Mouse (Mus musculus) left cerebral cortex, adult 9 months (tissue): Measurements from ENCODE around the gene Ints3.

Experiments
- DNase-seq, 2 experiments: peaks; one replicate each; pipeline ENCODE4 v3.0.0; 2022; ENCODE audit warnings: low spot score in 2 of 2

Ints3 gene

GRCm38 (mm10) chr3:90445417-90446200, 12.2 kb upstream of the Ints3 start:
- DNase-seq: no peak

DNA sequence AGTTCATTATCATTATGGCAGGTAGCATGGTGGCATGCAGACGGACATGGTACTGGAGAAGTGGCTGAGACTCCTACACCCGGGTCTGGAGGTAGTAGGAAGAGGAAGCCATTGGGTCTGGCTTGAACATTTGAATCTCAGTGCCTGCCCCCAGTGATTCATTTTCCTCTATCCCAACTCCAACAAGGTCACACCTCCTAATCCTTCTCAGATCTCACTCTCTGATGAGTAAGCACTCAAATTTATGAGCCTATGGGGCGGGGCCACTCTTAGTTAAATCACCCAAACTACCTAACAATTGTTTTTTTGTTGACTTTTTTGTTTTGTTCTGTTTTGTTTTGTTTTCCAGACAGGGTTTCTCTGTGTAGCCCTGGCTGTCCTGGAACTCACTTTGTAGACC, 10.6 kb upstream of the Ints3 start:
- no peak for DNase-seq

DNA sequence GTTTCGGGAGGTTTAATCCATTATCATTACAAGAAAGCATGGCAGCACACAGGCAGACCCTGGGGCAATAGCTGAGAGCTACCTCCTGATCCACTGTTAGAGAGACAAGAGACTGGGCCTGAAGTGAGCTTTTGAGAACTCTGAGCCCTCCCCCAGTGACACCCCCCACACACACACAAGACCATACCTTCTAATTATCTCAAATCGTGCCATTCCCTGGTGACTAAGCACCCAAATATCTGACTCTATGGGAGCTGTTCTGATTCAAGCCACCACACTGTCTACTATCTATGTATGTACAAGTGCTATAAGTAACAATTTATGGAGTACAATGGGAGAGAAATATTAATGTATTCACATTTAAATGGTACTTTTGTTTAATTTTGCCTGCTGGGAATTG, 7.3 kb upstream of the Ints3 start:
- DNase-seq: no peak

DNA sequence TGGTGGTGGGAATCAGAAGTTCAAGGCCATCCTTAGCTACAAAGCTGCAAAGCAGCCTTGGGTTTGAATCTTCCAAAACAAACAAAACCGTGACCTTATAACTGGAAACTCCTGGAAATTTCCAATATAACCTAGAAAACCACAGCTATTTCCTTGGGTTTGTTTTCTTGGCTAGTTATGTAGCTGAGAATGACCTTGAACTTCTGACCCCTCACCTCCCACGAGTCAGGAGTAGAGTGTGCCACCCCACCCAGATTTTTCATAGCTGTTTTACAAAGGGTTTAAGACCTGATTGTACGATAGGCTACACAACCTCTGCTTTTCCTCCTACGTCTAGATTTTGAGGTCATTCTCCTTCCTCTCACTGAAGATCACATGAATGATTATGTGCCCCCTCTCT, 3.7 kb upstream of the Ints3 start:
- DNase-seq: no peak

- DNase-seq: no peak
Observed at GRCm38 (mm10) chr3:90434073-90434730, 780 bp upstream of the Ints3 start.

DNA sequence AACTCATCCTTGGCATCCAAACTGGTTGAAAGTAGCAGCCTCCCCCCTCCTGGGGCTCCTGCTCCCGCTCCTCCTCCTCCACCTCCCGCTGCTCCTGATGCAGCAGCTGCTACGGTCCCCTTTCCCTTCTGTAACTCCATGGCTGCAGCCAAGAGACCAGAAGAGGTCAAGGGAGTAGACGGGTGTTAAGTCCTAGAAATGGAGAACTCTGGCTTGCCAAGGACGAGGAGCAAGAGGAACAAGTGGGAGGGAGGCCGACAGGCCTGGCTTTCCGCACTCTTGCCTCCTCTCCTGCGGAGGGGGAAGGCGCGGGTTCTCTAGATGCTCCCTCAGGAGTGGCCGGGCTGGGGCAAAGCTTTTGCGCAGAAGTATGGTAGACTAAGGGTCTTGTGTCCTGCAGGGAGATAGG, 607 bp downstream of the Ints3 start:
- peak; percentile 33 to 47 for DNase-seq

DNA sequence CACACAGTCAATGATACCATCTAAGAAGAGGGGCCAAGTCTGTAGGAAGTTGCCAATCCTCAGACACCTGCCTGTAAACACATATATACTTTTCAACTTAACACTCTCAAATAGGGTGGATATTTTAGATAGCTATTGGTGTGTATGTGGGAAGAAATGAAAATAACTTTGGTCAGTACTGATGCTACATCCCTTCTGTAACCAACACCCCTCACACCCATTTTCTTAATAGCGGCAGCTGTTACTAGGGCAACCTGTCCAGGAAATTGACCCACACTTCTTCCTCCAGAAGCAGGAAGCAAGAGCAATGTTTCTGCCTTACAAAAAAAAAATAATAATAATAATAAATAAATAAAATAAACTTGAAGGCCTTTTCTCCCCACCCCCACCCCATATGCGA, 1.1 kb downstream of the Ints3 start:
- DNase-seq: no peak

DNA sequence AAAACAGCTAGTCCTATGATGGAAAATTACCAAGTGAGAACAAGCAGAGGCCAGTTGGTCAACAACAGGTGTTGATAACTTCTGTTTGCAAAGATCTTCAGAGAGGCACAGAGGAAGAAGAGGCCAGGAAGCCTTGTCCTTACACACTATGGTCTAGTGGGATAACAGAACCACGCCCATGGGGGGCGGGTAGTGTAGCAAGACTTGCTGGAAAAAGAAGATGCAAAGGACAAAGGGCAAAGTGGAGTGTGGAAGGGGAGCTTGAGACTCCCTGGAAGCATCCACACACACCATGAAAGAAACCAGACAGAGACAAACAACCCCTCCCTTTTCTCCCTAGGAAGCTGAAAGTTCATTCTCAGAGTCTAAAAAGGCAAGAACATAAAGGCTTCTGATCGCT, 3.8 kb downstream of the Ints3 start:
- DNase-seq: no peak

GRCm38 (mm10) chr3:90428186-90428585, 5.2 kb downstream of the Ints3 start:
- no peak for DNase-seq

- DNase-seq: no peak
Observed at GRCm38 (mm10) chr3:90427574-90427973, 5.8 kb downstream of the Ints3 start.

GRCm38 (mm10) chr3:90425499-90425898, 7.9 kb downstream of the Ints3 start:
- no peak for DNase-seq

DNA sequence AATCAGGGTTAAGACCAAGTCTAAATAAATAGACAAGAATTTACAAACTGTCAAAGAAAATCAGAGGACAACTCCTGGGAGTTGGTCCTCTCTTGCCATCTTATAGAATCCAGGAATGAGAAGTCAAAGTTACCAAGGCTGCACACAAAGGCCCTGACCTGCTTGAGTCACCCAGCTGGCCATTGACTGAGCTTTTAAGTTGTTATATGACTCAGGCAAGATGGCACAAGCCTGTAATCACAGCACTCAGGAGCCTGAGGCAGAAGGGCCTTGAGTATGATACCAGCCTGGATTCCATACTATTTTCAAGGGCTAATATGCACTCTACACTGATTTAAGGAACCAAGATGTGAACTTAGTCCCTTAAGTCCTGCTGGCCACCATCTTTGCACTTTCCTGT, 9.9 kb downstream of the Ints3 start:
- DNase-seq: no peak

GRCm38 (mm10) chr3:90420696-90421095, 12.7 kb downstream of the Ints3 start:
- no peak for DNase-seq

- no peak for DNase-seq
Observed at GRCm38 (mm10) chr3:90413011-90413396, 20.4 kb downstream of the Ints3 start.

DNA sequence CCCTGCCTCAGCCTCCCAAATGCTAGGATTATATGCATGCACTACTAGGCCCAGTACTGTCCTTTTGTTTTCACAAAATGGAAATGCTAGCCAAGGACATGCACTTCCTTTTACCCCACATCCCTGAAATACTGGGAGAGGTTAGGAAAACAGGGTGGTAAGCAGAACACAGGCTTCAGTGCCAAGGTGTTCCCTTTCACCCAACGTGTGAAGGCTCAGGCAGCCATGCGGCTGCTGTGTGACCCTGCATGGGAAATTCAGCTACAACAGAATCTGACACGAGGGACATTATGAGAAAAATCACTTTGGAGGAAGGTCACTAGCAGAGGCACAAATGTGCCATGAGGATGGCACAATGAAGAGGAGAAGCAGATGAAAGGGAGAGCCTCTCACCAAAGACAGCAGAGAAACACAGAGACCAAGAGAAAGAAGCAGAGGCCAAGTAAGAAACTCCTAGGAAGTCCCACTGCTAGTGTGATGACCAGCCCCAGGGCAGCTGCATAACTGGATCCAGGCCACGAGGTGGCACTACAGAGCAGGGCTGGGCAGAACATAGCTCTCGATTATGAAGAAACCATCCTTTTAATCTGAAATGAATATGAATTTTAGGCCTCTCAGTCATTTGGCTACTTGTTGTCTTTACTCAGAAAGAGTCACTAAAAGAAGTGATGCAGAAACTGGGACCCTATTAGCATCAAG, 21.0 kb downstream of the Ints3 start:
- DNase-seq: peak in 1 of 2 experiments; percentile 75

GRCm38 (mm10) chr3:90408721-90409120, 24.7 kb downstream of the Ints3 start:
- DNase-seq: no peak

- DNase-seq: no peak
Observed at GRCm38 (mm10) chr3:90406414-90406813, 27.0 kb downstream of the Ints3 start.

DNA sequence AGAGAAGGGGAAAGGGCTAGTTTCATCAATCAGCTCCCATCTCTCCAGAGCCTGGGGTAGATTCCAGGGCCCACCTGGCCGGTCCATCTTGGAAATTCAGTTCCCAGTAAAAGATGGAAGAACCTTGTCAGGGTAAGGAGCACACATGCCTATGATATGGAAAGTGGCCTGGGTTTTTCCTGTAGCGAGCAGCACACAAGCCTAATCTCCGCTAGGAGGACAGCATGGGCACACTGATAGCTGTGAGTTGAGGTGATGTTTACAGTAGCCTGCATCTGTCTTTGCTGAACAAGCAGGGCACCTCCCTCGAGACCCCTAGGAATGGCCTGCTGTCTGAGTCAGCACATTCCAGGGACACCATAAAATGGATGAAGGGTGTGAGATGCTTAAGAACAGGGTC, 28.8 kb downstream of the Ints3 start:
- no peak for DNase-seq

- no peak for DNase-seq
Observed at GRCm38 (mm10) chr3:90404121-90404520, 29.3 kb downstream of the Ints3 start.

DNA sequence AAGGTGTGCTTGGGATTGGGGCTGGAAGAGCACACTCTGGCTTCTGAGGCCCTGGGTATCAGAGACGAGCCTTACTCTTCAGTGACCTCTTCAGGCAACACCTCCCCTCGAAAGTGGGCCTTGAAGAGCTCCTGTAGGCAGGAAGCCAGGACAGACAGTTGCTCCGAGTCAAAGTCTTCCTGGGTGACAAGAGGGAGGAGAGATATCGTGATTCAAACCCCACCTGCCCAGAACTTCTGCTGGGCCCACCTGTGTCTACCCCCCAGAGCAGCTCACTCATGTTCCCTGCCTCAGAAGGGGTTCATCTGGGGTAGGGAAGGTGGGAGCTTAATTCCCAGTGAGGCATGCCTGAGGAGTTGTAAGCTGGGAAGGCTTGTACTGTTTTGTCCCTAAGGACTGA, 32.4 kb downstream of the Ints3 start:
- DNase-seq: no peak

GRCm38 (mm10) chr3:90395629-90396028, 37.8 kb downstream of the Ints3 start:
- DNase-seq: no peak

- no peak for DNase-seq
Observed at GRCm38 (mm10) chr3:90392661-90393060, 40.8 kb downstream of the Ints3 start.

DNA sequence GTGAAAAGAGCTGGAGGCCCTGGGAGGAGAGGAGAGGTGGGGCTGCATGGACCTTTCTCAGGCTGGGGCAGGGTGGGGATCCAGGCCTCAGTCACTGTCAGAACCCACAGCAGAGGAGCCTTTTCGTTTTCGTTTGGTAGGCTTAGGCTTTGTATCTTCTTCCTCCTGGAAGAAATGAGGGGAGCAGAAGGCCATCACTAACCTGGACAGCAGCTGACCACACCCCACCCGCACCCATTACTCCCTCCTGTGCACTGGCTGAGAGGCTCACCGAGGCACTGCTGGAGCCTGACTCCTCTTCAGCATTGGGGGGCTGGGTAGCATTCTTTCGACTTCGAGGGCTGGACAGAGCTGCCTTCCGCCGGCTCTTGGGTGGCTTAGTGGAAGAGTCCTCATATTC, 41.5 kb downstream of the Ints3 start:
- DNase-seq: no peak
